Mouse (Mus musculus) heart, postnatal 10 days (tissue): ENCODE results near the gene Acbd6. TPM values are rescaled to one million over a fixed set of nuclear protein-coding genes. Genes with fewer than 3 reads are reported as not detected.
A peak's percentile ranks its signal among the peaks of the same experiment; 100 is the strongest.

Experiments used
- DNase-seq, 2 experiments: peaks; one replicate each; pipeline ENCODE4 v3.0.0; 2021
- intact Hi-C: fragments of 180-260 bp; cut with DNase I; formaldehyde crosslinking; loops from one replicate; pipeline ENCODE4 v1.15.1; 2025
- total RNA-seq, 2 experiments: library from RNA; stranded (reverse); gene quantifications; 2 replicates each; pipeline ENCODE4 v1.2.3; 2021

The Acbd6 gene
- 10 to 100 TPM; 63.4 to 64.7 TPM for total RNA-seq

- peak; percentile 87 to 90 for DNase-seq
- intact Hi-C loops: no loop called here
These were observed at the start of gene Acbd6 for GRCm38 (mm10) chr1:155558012-155558842. Gene Acbd6, plus strand, starts transcription at chr1:155558120.

- no peak for DNase-seq
- intact Hi-C loops: no loop called here
These were observed 47.7 kb upstream of the Acbd6 start for GRCm38 (mm10) chr1:155510263-155510662.

GRCm38 (mm10) chr1:155515866-155516265 is 42.1 kb upstream of the Acbd6 start:
- intact Hi-C loops: loop anchor here (2.0 kb wide), 1 partner anchor 223 kb away; no protein-coding TSS in a partner anchor
- DNase-seq: no peak

GRCm38 (mm10) chr1:155516594-155516993 is 41.3 kb upstream of the Acbd6 start:
- peak in 1 of 2 experiments; percentile 71 for DNase-seq
- intact Hi-C loops: loop anchor here (2.0 kb wide), 1 partner anchor 224 kb away; no protein-coding TSS in a partner anchor

GRCm38 (mm10) chr1:155517060-155517459 is 40.9 kb upstream of the Acbd6 start:
- intact Hi-C loops: loop anchor here (2.0 kb wide), 1 partner anchor 224 kb away; no protein-coding TSS in a partner anchor
- no peak for DNase-seq

GRCm38 (mm10) chr1:155520285-155520684 is 37.6 kb upstream of the Acbd6 start:
- DNase-seq: no peak
- intact Hi-C loops: no loop called here

GRCm38 (mm10) chr1:155522493-155522892 is 35.4 kb upstream of the Acbd6 start:
- intact Hi-C loops: no loop called here
- DNase-seq: no peak

GRCm38 (mm10) chr1:155526176-155526575 is 31.7 kb upstream of the Acbd6 start:
- intact Hi-C loops: loop anchor here (5.0 kb wide), 1 partner anchor 294 kb away; no protein-coding TSS in a partner anchor

GRCm38 (mm10) chr1:155527027-155527786 is 30.7 kb upstream of the Acbd6 start:
- intact Hi-C loops: loop anchor here (5.0 kb wide), 1 partner anchor 295 kb away; no protein-coding TSS in a partner anchor

More at GRCm38 (mm10) chr1:155526176-155526575, 31.7 kb upstream of the Acbd6 start:
- DNase-seq: no peak

GRCm38 (mm10) chr1:155527787-155528158 is 30.1 kb upstream of the Acbd6 start:
- intact Hi-C loops: loop anchor here (5.0 kb wide), 1 partner anchor 295 kb away; no protein-coding TSS in a partner anchor
- no peak for DNase-seq

More at GRCm38 (mm10) chr1:155527027-155527786, 30.7 kb upstream of the Acbd6 start:
- DNase-seq: peak; percentile 54 to 58

GRCm38 (mm10) chr1:155528405-155529119 is 29.4 kb upstream of the Acbd6 start:
- peak in 1 of 2 experiments; percentile 35 for DNase-seq
- intact Hi-C loops: loop anchor here (5.0 kb wide), 1 partner anchor 296 kb away; no protein-coding TSS in a partner anchor

GRCm38 (mm10) chr1:155529120-155529963 is 28.6 kb upstream of the Acbd6 start:
- intact Hi-C loops: loop anchor here (5.0 kb wide), 1 partner anchor 297 kb away; no protein-coding TSS in a partner anchor
- DNase-seq: peak in 1 of 2 experiments; percentile 19

- intact Hi-C loops: loop anchor here (5.0 kb wide), 1 partner anchor 114 kb away; the partner anchor contains the start of gene Xpr1
- DNase-seq: peak in 1 of 2 experiments; percentile 13
These were observed 27.1 kb upstream of the Acbd6 start for GRCm38 (mm10) chr1:155530561-155531457.

GRCm38 (mm10) chr1:155532396-155532795 is 25.5 kb upstream of the Acbd6 start:
- intact Hi-C loops: loop anchor here (5.0 kb wide), 1 partner anchor 115 kb away; the partner anchor contains the start of gene Xpr1
- DNase-seq: no peak

GRCm38 (mm10) chr1:155532833-155533688 is 24.9 kb upstream of the Acbd6 start:
- intact Hi-C loops: loop anchor here (5.0 kb wide), 1 partner anchor 116 kb away; the partner anchor contains the start of gene Xpr1
- peak in 1 of 2 experiments; percentile 52 for DNase-seq

- intact Hi-C loops: loop anchor here (5.0 kb wide), 1 partner anchor 116 kb away; the partner anchor contains the start of gene Xpr1
- DNase-seq: no peak
These were observed 24.3 kb upstream of the Acbd6 start for GRCm38 (mm10) chr1:155533689-155533965.

GRCm38 (mm10) chr1:155537005-155537642 is 20.8 kb upstream of the Acbd6 start:
- peak; percentile 71 to 86 for DNase-seq
- intact Hi-C loops: loop anchor here (1.0 kb wide), 1 partner anchor 244 kb away; no protein-coding TSS in a partner anchor
